Mouse (Mus musculus) heart, embryonic 11.5 days (tissue): ENCODE data around the gene Pdrg1. TPM values are rescaled to one million over a fixed set of nuclear protein-coding genes. Genes with fewer than 3 reads are reported as not detected.

Experiments
- ATAC-seq: fragments of 200-750 bp; cut with Nextera tagmentation; replicated peaks from 2 replicates; pipeline ENCODE4 v1.8.0; 2017; ENCODE audit warnings: moderate library complexity; ENCODE audit not compliant: insufficient number of reproducible peaks, low FRiP score, low TSS enrichment
- H3K27ac ChIP-seq: fragments of 300-500 bp; sonication (generic); 2 replicates; pipeline ENCODE4 v1.5.1; 2014; ENCODE audit warnings: mild to moderate bottlenecking, low read depth, low read length
- H3K27me3 ChIP-seq: fragments of 300-500 bp; sonication (generic); 2 replicates; pipeline ENCODE4 v1.6.1; 2014; ENCODE audit warnings: mild to moderate bottlenecking, low read length, mixed read lengths; ENCODE audit not compliant: control insufficient read depth, insufficient read depth
- H3K36me3 ChIP-seq: fragments of 300-500 bp; sonication (generic); 2 replicates; pipeline ENCODE4 v1.6.1; 2014; ENCODE audit warnings: mild to moderate bottlenecking, low read length, moderate library complexity, mixed read lengths; ENCODE audit not compliant: control insufficient read depth, insufficient read depth
- H3K4me1 ChIP-seq: fragments of 300-500 bp; sonication (generic); 2 replicates; pipeline ENCODE4 v1.6.1; 2014; ENCODE audit warnings: low read length; ENCODE audit not compliant: control insufficient read depth, insufficient read depth
- H3K4me2 ChIP-seq: fragments of 300-500 bp; sonication (generic); 2 replicates; pipeline ENCODE4 v1.6.1; 2014; ENCODE audit warnings: mild to moderate bottlenecking, moderate library complexity
- H3K4me3 ChIP-seq: fragments of 300-500 bp; sonication (generic); 2 replicates; pipeline ENCODE4 v1.5.1; 2014; ENCODE audit warnings: low read depth, low read length
- H3K9ac ChIP-seq: fragments of 300-500 bp; sonication (generic); 2 replicates; pipeline ENCODE4 v1.6.1; 2014; ENCODE audit warnings: mild to moderate bottlenecking, low read depth, low read length, moderate library complexity
- H3K9me3 ChIP-seq: fragments of 300-500 bp; sonication (generic); replicated peaks from 2 replicates; pipeline ENCODE4 v1.6.1; 2016; ENCODE audit warnings: low read length; ENCODE audit not compliant: control insufficient read depth
- WGBS: fragments of 180-500 bp; shearing (Covaris S2); extraction: QIAGEN DNeasy Blood & Tissue Kit; methylation state at CpG from one replicate; pipeline ENCODE4 v1.1.7; 2014; ENCODE audit not compliant: insufficient replicate concordance; 5-methylcytosine and 5-hydroxymethylcytosine counted together
- polyA plus RNA-seq: library from polyadenylated mRNA; unstranded; fragments of >200 nt; fragmentation: Nextera tagmentation; extraction: Ambion mirVana; gene quantifications from 2 replicates; pipeline ENCODE4 v1.2.1, GENCODE M21; 2014

The Pdrg1 gene
- polyA plus RNA-seq, result 60.8 and 75.6 TPM in 2 replicates

GRCm38 (mm10) chr2:153014758-153015593 is at the start of gene Pdrg1:
Pdrg1 (minus strand) TSS chr2:153015427.
- H3K36me3 ChIP-seq, result peaks cover 10% of the 10 kb centered on the region
- peaks cover 7% of the 10 kb centered on the region for H3K4me1 ChIP-seq
- WGBS, result 2% methylated on average over 54 of the region's 54 CpGs
- H3K27me3 ChIP-seq, result peaks cover 6% of the 10 kb centered on the region
- peak within 1 kb of the TSS; percentile 85 for H3K4me2 ChIP-seq
- H3K27ac ChIP-seq, result no peak within 1 kb of the TSS
- H3K9me3 ChIP-seq, result no peaks in the 10 kb centered on the region
- ATAC-seq, result peak; percentile 89
- H3K9ac ChIP-seq, result peak within 1 kb of the TSS; percentile 85
- peak within 1 kb of the TSS; percentile 90 for H3K4me3 ChIP-seq

GRCm38 (mm10) chr2:153064190-153064970 is 49.2 kb upstream of the Pdrg1 start:
- H3K27me3 ChIP-seq, result peaks cover 23% of the 10 kb centered on the region
- no peak overlapping the region for H3K4me3 ChIP-seq
- no peaks in the 10 kb centered on the region for H3K36me3 ChIP-seq
- no peak overlapping the region for H3K4me2 ChIP-seq
- 59% methylated on average over 9 of the region's 9 CpGs for WGBS
- ATAC-seq, result no peak
- no peaks in the 10 kb centered on the region for H3K9me3 ChIP-seq
- no peak overlapping the region for H3K9ac ChIP-seq
- peak overlapping the region; percentile 43; the same call in 1 of the 2 replicates for H3K27ac ChIP-seq
- no peaks in the 10 kb centered on the region for H3K4me1 ChIP-seq

- H3K4me2 ChIP-seq, result no peak overlapping the region
- no peak overlapping the region for H3K9ac ChIP-seq
- H3K36me3 ChIP-seq, result no peaks in the 10 kb centered on the region
- no peak overlapping the region for H3K27ac ChIP-seq
- WGBS, result 44% methylated on average over 3 of the region's 3 CpGs
- peaks cover 26% of the 10 kb centered on the region for H3K27me3 ChIP-seq
- no peak overlapping the region for H3K4me3 ChIP-seq
- ATAC-seq, result no peak
- H3K9me3 ChIP-seq, result no peaks in the 10 kb centered on the region
- no peaks in the 10 kb centered on the region for H3K4me1 ChIP-seq
Measured at GRCm38 (mm10) chr2:153063394-153063793, 48.2 kb upstream of the Pdrg1 start.

GRCm38 (mm10) chr2:153060216-153060615 is 45.0 kb upstream of the Pdrg1 start:
- Histone ChIP-seq H3K4me1 (no peaks in the 10 kb centered on the region), H3K27me3 (peaks cover 13% of the 10 kb centered on the region), H3K4me3 (no peak overlapping the region), H3K27ac (no peak overlapping the region), H3K36me3 (no peaks in the 10 kb centered on the region), H3K4me2 (no peak overlapping the region), H3K9me3 (no peaks in the 10 kb centered on the region), H3K9ac (no peak overlapping the region)
- WGBS, result 83% methylated on average over 7 of the region's 7 CpGs
- no peak for ATAC-seq

GRCm38 (mm10) chr2:153058365-153058764 is 43.1 kb upstream of the Pdrg1 start:
- Histone ChIP-seq H3K9ac (no peak overlapping the region), H3K4me1 (no peaks in the 10 kb centered on the region), H3K4me3 (no peak overlapping the region), H3K27me3 (peaks cover 28% of the 10 kb centered on the region), H3K4me2 (no peak overlapping the region), H3K27ac (no peak overlapping the region), H3K9me3 (no peaks in the 10 kb centered on the region), H3K36me3 (no peaks in the 10 kb centered on the region)
- whole genome bisulfite sequencing, result 59% methylated on average over 4 of the region's 4 CpGs
- no peak for ATAC-seq

- H3K9ac ChIP-seq, result no peak overlapping the region
Measured at GRCm38 (mm10) chr2:153055270-153055920, 40.2 kb upstream of the Pdrg1 start.

GRCm38 (mm10) chr2:153053896-153054295 is 38.7 kb upstream of the Pdrg1 start:
- 82% methylated on average over 8 of the region's 8 CpGs for WGBS
- H3K9ac ChIP-seq, result no peak overlapping the region
- no peak overlapping the region for H3K27ac ChIP-seq
- H3K27me3 ChIP-seq, result peaks cover 55% of the 10 kb centered on the region
- no peaks in the 10 kb centered on the region for H3K9me3 ChIP-seq
- H3K4me2 ChIP-seq, result no peak overlapping the region
- H3K4me1 ChIP-seq, result no peaks in the 10 kb centered on the region
- no peak for ATAC-seq
- H3K4me3 ChIP-seq, result no peak overlapping the region
- no peaks in the 10 kb centered on the region for H3K36me3 ChIP-seq

More at GRCm38 (mm10) chr2:153055270-153055920, 40.2 kb upstream of the Pdrg1 start:
- no peak for ATAC-seq
- no peaks in the 10 kb centered on the region for H3K36me3 ChIP-seq
- peaks cover 53% of the 10 kb centered on the region for H3K27me3 ChIP-seq
- H3K4me1 ChIP-seq, result no peaks in the 10 kb centered on the region
- WGBS, result 52% methylated on average over 6 of the region's 6 CpGs
- H3K4me2 ChIP-seq, result no peak overlapping the region
- no peak overlapping the region for H3K4me3 ChIP-seq
- no peaks in the 10 kb centered on the region for H3K9me3 ChIP-seq
- no peak overlapping the region for H3K27ac ChIP-seq

GRCm38 (mm10) chr2:153052700-153053351 is 37.6 kb upstream of the Pdrg1 start:
- Histone ChIP-seq H3K27ac (no peak overlapping the region), H3K4me2 (no peak overlapping the region; the same call in 1 of the 2 replicates), H3K9ac (no peak overlapping the region), H3K27me3 (peaks cover 50% of the 10 kb centered on the region), H3K36me3 (no peaks in the 10 kb centered on the region), H3K4me3 (no peak overlapping the region), H3K9me3 (no peaks in the 10 kb centered on the region), H3K4me1 (no peaks in the 10 kb centered on the region)
- no peak for ATAC-seq
- 6% methylated on average over 30 of the region's 30 CpGs for WGBS
